Mouse (Mus musculus) forebrain, embryonic 11.5 days (tissue): ENCODE results near the gene Gprc5b. TPM values are rescaled to one million over a fixed set of nuclear protein-coding genes. Genes with fewer than 3 reads are reported as not detected.

Experiments
- ATAC-seq: fragments of 200-750 bp; cut with Nextera tagmentation; replicated peaks from 2 replicates; pipeline ENCODE4 v1.8.0; 2017; ENCODE audit warnings: moderate TSS enrichment; ENCODE audit not compliant: low FRiP score
- DNase-seq: peaks from one replicate; pipeline ENCODE4 v3.0.0-alpha.2; 2017; ENCODE audit warnings: low spot score
- H3K27ac ChIP-seq: fragments of 300-500 bp; sonication (generic); 2 replicates; pipeline ENCODE4 v1.5.1; 2014; ENCODE audit warnings: low read depth, low read length
- H3K27me3 ChIP-seq: fragments of 300-500 bp; sonication (generic); 2 replicates; pipeline ENCODE4 v1.6.1; 2014; ENCODE audit warnings: mild to moderate bottlenecking, low read length, mixed read lengths; ENCODE audit not compliant: control insufficient read depth, insufficient read depth
- H3K36me3 ChIP-seq: fragments of 300-500 bp; sonication (generic); 2 replicates; pipeline ENCODE4 v1.6.1; 2014; ENCODE audit warnings: mild to moderate bottlenecking, low read length, moderate library complexity, mixed read lengths; ENCODE audit not compliant: control insufficient read depth, insufficient read depth
- H3K4me1 ChIP-seq: fragments of 300-500 bp; sonication (generic); replicated peaks from 2 replicates; pipeline ENCODE4 v1.6.1; 2014; ENCODE audit warnings: low read length, mixed read lengths; ENCODE audit not compliant: control insufficient read depth, insufficient read depth
- H3K4me2 ChIP-seq: fragments of 300-500 bp; sonication (generic); 2 replicates; pipeline ENCODE4 v1.6.1; 2014; ENCODE audit warnings: low read depth, mild to moderate bottlenecking, low read length, moderate library complexity, mixed read lengths; ENCODE audit not compliant: severe bottlenecking
- H3K4me3 ChIP-seq: fragments of 300-500 bp; sonication (generic); 2 replicates; pipeline ENCODE4 v1.5.1; 2014; ENCODE audit warnings: low read depth, low read length
- H3K9ac ChIP-seq: fragments of 300-500 bp; sonication (generic); 2 replicates; pipeline ENCODE4 v1.6.1; 2014; ENCODE audit warnings: low read length
- H3K9me3 ChIP-seq: fragments of 300-500 bp; sonication (generic); 2 replicates; pipeline ENCODE4 v1.6.1; 2016; ENCODE audit warnings: low read length, mixed read lengths; ENCODE audit not compliant: control insufficient read depth
- WGBS: fragments of 180-500 bp; shearing (Covaris S2); extraction: QIAGEN DNeasy Blood & Tissue Kit; methylation state at CpG from one replicate; pipeline ENCODE4 v1.1.7; 2014; 5-methylcytosine and 5-hydroxymethylcytosine counted together
- polyA plus RNA-seq: library from polyadenylated mRNA; unstranded; fragments of >200 nt; fragmentation: Nextera tagmentation; extraction: Ambion mirVana; gene quantifications from 2 replicates; pipeline ENCODE4 v1.2.1, GENCODE M21; 2014

Gprc5b gene
- polyA plus RNA-seq, 1 experiment from 2014 or later: 18.1 TPM

DNA sequence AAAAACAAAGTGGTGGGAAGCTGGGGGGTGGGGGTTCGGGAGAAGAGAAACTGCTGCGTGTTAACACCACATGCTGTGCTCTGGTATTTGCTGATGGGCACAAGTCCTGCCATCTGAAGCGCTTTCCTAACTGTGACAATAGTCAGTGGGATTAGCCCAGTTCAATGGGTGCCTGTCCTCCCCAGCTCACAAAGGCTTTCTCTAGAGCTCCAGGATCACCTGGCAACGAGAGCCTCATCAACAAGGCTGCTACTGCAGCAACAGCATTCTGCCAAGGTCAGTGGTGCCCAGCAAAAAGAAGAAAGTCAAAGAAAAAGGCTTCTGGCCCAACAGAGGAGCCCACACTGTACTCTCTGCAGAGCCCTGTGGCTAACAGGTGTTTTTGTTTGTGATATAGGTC lies 58.2 kb downstream of the Gprc5b start:
- Histone ChIP-seq H3K36me3 (no peaks in the 10 kb centered on the region), H3K4me3 (no peak overlapping the region), H3K9ac (no peak overlapping the region), H3K27me3 (no peaks in the 10 kb centered on the region), H3K4me2 (no peak overlapping the region), H3K27ac (no peak overlapping the region), H3K4me1 (no peaks in the 10 kb centered on the region), H3K9me3 (no peaks in the 10 kb centered on the region)
- ATAC-seq (no peak), DNase-seq (no peak)
- WGBS: 5% methylated on average over 4 of the region's 4 CpGs

DNA sequence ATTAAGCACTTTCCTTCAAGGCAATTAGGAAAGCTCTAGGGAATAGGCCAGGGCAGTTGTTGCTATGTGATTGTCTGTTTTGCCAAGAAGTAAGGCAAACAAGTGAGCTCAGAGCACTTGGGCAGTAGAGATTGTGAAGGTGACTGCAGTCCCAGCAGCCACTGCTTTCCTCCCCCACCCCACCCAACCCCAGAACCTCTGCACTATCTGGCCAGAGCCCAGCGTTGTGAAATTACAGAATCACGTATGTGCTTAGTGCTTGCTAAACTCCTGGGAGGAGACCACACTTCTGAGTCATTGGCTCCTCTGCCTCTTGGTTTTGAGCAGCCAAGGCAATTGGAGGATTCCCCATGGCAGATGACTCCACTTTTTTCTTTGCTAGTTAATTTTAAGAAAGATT lies 59.7 kb downstream of the Gprc5b start:
- Histone ChIP-seq H3K27me3 (no peaks in the 10 kb centered on the region), H3K36me3 (no peaks in the 10 kb centered on the region), H3K9me3 (no peaks in the 10 kb centered on the region), H3K4me1 (no peaks in the 10 kb centered on the region), H3K4me3 (no peak overlapping the region), H3K27ac (no peak overlapping the region), H3K4me2 (no peak overlapping the region), H3K9ac (no peak overlapping the region)
- 82% methylated on average over 2 of the region's 2 CpGs for WGBS
- no peak for ATAC-seq
- DNase-seq: no peak

DNA sequence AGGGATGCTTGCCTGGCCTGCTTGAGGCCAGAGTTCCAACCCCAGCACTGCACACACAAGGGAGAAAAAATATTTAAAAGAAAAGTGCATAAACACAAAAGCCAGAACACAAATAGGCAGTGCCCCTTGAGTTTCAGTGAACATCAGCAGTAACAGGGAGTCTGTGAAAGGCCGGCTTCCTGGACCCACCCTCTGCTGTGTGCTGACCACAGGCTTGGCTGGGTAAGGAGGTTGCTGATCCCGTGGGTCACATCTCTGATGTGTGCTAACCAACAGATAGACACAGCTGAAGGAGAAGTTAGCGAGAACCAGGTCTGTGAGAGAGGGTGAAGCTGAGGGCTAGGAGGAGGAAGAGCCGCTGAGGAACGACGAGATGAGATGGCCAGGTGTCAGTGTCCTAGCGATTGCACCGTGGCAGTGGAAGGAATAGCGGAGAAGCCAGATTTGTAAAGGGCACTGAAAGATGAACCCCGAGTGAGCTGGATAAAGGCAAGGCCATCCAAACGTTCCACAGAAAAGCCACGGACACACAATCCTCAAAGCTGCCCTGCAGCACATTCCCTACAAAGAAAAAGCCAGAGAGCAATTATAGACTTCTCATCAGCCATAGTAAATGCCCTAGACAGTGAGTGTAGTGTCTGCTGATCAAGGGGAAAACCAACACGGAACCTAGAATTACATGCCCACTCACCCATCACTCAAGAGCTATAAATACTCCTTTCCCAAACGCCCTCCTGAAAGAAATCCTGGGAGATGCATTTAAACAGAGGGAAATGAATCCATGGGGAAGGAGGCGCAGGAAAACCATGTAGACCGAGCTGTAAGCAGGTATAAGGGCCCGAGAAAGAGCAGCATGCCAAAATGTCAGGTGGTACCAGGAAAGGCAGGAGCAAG lies 63.3 kb downstream of the Gprc5b start:
- no peak for DNase-seq
- Histone ChIP-seq H3K9ac (no peak overlapping the region), H3K36me3 (no peaks in the 10 kb centered on the region), H3K4me1 (no peaks in the 10 kb centered on the region), H3K4me3 (no peak overlapping the region), H3K9me3 (no peaks in the 10 kb centered on the region), H3K4me2 (no peak overlapping the region), H3K27me3 (no peaks in the 10 kb centered on the region), H3K27ac (no peak overlapping the region)
- ATAC-seq: no peak
- WGBS: 85% methylated on average over 17 of the region's 17 CpGs

DNA sequence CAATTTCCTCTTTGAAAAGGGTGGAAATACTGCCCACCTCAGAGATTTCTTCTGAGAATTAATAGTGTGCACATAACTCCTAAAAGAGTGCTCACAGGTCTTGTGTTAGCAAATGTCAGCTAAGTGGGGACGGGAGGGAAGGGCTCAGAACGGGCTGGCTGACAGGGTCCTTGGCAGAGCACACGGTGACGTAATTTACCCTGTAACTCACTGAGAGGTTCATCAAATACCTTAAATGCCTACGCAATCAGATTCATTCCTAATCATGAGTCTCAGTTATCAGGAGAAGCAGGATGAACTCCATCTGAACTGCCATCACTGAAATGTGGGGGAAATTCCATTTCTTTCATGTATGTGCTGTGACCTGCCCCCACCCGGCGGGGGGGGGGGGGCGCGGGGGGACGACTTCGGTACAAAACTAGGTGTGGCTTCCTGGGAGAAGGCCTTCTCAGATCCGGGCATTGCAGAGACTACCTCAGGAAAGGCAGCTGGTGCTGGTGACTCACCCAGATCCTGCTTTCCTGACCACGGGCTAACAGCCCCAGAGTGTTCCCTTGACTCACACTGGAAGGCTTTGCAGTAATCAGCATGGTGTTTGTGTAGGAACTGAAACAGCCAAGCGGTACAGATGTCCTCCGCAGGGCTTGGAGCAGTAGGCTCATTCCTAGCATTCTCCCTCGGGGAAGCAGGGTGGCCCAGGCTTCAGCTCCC lies 65.3 kb downstream of the Gprc5b start:
- DNase-seq: no peak

DNA sequence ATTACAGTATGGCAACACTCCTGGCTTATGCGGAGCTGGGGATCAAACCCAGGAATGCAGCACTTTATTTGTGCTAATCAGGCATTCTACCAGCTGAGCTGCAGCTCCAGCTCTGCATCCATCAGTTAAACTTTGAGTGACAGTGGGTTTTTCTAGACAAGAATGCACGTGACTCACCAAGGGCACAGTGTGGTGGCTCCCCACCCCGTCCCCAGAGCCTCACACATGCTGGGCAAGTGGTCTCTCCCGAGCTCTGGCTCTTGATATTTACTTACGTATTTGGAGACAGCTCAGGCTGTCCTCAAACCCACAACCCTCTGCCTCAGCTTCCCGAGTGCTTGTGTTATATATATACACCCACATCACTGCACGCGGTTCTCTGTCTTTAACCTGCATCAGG lies 66.1 kb downstream of the Gprc5b start:
- no peaks in the 10 kb centered on the region for H3K4me1 ChIP-seq

More for the DNA sequence above, 65.3 kb downstream of the Gprc5b start:
- Histone ChIP-seq H3K4me1 (no peaks in the 10 kb centered on the region), H3K9ac (no peak overlapping the region), H3K27ac (no peak overlapping the region), H3K9me3 (no peaks in the 10 kb centered on the region), H3K36me3 (no peaks in the 10 kb centered on the region), H3K4me2 (no peak overlapping the region), H3K4me3 (no peak overlapping the region), H3K27me3 (no peaks in the 10 kb centered on the region)
- ATAC-seq: no peak
- 48% methylated on average over 16 of the region's 16 CpGs for WGBS

DNA sequence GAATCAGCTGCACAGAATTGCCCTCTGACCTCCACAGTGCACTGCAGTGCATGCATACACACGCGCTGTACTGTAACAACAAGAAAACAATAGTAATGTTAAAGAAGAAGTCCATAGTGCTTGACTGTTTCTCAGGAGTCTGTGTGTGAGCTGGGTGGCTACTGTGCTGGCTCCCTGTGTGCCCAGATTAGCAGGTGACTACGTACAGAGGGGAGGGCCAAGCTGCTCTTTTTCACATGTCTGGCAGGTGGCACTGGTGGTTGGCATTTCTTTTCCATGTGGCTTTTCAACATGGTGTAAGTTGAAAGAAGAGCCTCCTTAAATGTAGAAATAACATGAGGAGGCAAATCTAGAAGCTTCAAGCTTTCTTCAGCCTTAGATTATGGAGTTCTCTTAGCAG lies 66.7 kb downstream of the Gprc5b start:
- Histone ChIP-seq H3K27ac (no peak overlapping the region), H3K4me2 (no peak overlapping the region), H3K4me3 (no peak overlapping the region), H3K4me1 (no peaks in the 10 kb centered on the region), H3K9me3 (no peaks in the 10 kb centered on the region), H3K36me3 (no peaks in the 10 kb centered on the region), H3K9ac (no peak overlapping the region), H3K27me3 (no peaks in the 10 kb centered on the region)
- DNase-seq (no peak), ATAC-seq (no peak)
- 78% methylated on average over 3 of the region's 3 CpGs for WGBS

More for the DNA sequence above, 66.1 kb downstream of the Gprc5b start:
- 68% methylated on average over 8 of the region's 8 CpGs for WGBS
- H3K4me2 ChIP-seq: no peak overlapping the region
- no peaks in the 10 kb centered on the region for H3K36me3 ChIP-seq
- no peak overlapping the region for H3K9ac ChIP-seq
- H3K9me3 ChIP-seq: no peaks in the 10 kb centered on the region
- no peaks in the 10 kb centered on the region for H3K27me3 ChIP-seq
- DNase-seq: no peak
- no peak overlapping the region for H3K4me3 ChIP-seq
- no peak for ATAC-seq
- no peak overlapping the region for H3K27ac ChIP-seq

DNA sequence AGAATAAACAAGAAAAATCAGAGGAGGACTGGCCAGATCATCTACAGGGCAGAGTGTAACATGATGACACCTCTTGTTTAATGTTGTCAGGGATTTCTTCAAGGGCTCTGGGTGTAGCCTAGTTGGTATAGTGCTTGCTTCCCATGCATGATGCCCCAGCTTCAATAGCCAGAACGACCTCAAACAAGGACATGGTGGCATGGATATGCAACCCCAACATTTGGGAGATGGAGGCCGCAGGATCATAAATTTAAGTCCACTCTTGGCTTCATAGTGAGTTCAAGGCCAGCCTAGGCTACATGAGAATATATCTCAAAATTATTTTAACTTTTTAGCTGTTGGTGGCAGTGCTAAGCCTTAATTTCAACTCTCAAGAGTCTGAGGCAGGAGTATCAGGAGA lies 67.7 kb downstream of the Gprc5b start:
- no peak for ATAC-seq
- H3K9me3 ChIP-seq: no peaks in the 10 kb centered on the region
- 89% methylated on average over 2 of the region's 2 CpGs for WGBS
- H3K4me2 ChIP-seq: no peak overlapping the region
- no peak for DNase-seq
- H3K4me1 ChIP-seq: no peaks in the 10 kb centered on the region
- H3K27me3 ChIP-seq: no peaks in the 10 kb centered on the region
- no peak overlapping the region for H3K27ac ChIP-seq
- no peak overlapping the region for H3K4me3 ChIP-seq
- no peak overlapping the region for H3K9ac ChIP-seq
- no peaks in the 10 kb centered on the region for H3K36me3 ChIP-seq

DNA sequence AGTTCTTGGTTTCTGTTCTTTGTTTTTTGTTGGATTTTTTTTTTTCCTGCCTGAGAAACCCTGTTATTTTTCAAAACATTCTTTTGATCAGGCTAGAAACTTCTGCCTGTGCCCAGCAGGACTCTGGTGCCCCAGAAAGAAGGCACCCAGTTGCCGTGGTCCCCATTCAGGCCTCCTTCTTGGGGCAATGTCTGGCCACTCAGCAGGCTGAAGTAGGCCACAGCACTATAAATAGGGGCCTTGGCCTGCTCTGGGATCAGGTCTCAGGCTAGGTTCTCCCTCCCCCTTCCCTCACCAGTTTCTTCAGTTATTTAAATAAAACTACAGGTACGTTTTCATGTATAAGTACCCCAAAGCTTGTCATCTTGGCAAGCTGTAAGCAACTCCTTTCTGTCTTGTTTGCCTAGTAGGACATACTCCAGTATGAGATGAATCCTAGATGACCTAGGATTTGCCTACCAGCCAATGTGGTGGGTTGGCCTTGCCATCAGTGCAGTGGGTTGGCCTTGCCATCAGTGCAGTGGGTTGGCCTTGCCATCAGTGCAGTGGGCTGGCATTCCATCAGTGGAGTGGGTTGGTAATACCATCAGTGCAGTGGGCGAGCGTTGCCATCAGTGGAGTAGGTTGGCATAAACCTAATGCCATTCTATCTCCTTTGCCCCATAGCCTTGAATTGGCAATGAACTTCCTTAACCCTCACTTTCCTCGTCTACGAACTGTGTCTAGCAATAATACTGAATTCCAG lies 68.3 kb downstream of the Gprc5b start:
- Histone ChIP-seq H3K4me2 (no peak overlapping the region), H3K4me1 (no peaks in the 10 kb centered on the region), H3K27me3 (no peaks in the 10 kb centered on the region), H3K9ac (no peak overlapping the region), H3K9me3 (no peaks in the 10 kb centered on the region), H3K36me3 (no peaks in the 10 kb centered on the region), H3K27ac (no peak overlapping the region), H3K4me3 (no peak overlapping the region)
- no peak for DNase-seq
- no peak for ATAC-seq
- WGBS: 84% methylated on average over 6 of the region's 6 CpGs
